Mouse (Mus musculus) right cerebral cortex, adult 18-20 months (tissue): Measurements from ENCODE around the gene Rps6kl1.

Source experiments
- DNase-seq: peaks from one replicate; pipeline ENCODE4 v3.0.0; 2022; ENCODE audit warnings: mixed read lengths

Gene Rps6kl1

GRCm38 (mm10) chr12:85135513-85136470, 15.3 kb downstream of the Rps6kl1 start:
- no peak for DNase-seq

DNA sequence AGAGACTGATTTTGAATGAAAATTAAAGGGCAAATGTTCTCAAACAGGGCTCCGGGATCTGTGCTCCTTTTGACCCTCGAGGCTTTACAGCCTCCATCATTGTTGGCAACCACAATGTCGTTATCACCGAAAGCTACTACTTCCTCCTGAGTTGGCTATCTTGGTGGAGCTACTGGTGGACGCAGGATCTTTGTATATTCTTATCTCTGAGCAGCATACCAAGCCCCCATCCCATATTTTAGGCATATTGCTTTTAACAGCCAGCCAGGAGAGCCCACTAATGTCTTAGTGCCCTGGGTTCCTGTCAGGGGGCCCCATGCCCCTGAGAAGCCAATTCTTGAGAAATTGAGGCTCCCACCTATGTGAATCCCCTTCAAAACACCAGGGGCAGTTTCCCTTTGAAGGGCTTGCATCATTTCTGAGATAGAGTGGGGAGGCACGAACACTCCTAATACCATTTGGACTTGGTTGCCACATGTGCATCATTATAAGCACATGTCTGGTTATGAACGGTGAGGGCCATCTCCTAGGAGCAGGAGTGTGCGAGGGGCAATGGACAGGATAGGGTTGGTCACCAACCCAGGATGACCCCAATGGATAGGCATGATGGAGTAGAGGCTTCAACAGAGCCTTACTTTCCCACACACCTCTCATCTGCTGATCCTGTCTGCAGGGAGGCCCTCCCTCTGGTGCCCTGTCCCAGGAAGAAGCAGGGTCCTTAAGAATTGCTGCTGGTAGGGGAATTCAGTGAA, 16.8 kb downstream of the Rps6kl1 start:
- DNase-seq = no peak

- no peak for DNase-seq
These were observed 19.7 kb downstream of the Rps6kl1 start for GRCm38 (mm10) chr12:85131361-85131760.

GRCm38 (mm10) chr12:85129426-85129978, 21.6 kb downstream of the Rps6kl1 start:
- DNase-seq = no peak

DNA sequence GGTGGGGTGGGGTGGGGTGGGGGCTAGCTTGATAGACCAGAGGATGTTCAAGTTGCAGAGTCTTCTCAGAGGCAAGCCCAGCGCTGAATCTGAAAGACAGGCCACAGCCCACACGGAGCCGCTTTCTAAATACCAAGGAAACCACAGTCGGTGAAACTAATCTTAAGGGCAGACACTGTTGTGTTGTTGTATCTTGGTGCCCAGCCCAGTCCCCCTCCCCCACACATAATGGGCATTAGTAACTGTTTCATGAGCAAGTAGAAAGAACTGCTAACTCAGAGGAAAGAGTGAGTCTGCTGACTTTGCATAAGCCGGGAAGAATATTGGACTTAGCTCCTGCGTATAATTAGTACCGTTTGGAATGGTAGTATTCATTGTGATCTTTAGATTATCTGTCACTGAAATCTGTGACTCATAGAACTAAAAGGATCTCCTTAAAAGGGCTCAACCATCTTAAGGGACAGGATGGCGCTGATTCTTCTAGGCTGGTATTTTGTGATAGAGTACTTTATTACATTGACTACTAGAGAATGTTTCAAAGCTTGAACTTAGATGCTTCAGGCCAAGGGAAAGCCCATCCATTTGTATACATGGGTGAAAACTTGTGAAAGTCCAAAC, 24.0 kb downstream of the Rps6kl1 start:
- no peak for DNase-seq

DNA sequence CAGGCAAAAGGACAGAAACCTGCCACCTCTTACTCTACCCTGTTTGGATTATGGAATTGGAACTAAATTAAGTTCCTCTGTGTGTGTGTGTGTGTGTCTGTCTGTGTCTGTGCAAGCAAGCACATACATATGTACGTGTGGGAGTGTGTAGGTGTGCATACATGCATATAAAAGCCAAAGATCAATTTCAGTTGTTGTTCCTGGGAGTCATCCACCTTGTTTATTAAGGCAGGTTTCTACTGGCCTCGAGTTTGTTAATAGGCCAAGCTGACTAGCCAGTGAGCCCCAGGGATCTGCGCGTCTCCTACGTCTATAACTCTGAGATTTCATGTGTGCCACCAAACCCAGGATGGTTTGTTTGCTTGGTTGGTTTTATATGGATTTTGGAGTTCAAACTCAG, 26.3 kb downstream of the Rps6kl1 start:
- DNase-seq = no peak

DNA sequence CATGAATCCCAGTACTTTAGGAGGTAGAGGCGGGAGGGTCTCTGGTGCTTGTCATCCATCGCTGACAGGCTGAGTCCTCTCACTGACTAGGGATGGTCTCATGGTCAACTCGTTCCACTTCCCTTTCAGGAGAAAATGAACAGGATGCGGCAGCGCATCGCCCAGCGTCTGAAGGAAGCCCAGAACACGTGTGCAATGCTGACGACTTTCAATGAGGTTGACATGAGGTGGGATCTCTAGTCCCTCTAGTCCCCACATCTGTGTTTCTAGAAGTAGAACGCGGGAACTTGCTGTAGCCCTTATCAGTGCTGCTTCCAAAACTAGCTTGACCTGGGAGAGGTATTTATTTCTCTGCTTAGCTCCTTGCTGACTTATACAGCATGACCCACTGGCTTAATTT, 27.4 kb downstream of the Rps6kl1 start:
- DNase-seq = no peak

- DNase-seq = no peak
These were observed 27.9 kb downstream of the Rps6kl1 start for GRCm38 (mm10) chr12:85123108-85123530.

DNA sequence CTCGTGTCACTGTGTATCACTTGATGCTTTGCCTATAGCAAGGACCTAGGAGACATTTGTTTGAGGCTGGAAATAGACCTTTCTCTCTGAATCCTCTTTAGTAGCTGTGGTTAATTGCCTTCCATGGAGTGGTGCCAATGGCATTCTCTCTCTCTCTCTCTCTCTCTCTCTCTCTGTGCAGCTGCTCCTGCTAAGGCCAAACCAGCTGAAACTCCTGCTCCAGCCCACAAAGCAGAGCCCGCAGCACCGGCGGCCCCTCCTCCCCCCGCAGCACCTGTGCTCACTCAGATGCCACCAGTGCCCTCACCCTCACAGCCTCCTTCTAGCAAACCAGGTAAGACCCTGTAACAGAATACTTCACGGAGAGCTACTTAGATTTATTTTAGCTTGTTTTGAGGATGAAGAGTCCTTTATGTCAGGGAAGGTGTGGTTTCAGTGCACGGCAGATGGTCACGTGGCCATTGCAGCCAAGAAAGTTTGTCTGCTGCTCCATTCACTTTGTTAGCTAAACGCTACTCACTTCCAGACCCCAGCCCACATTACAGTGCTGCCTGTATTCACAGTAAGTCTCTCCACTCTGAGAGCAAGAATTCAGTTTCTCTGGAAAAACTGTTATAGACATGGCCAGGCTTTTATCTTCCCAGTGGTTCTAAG, 29.1 kb downstream of the Rps6kl1 start:
- no peak for DNase-seq

DNA sequence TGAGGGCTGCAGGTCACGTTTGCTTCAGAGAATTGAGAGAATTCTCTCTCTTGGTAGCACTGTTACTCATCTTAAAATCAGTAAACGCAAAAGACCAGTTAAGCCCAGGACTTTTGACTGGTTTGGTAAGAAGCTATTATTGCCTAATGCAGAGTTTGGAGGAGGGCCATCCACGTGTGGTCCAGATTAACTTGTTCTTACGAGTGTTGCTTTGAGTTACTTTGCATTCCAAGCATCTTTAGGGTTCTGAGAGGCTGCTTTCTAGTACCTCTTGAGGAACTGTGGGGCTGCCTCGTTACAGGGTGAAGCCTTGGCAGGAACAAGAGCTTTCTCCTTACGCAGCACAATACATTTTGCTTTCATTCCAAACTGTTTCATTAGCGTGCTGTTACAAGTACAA, 35.4 kb downstream of the Rps6kl1 start:
- DNase-seq = no peak

DNA sequence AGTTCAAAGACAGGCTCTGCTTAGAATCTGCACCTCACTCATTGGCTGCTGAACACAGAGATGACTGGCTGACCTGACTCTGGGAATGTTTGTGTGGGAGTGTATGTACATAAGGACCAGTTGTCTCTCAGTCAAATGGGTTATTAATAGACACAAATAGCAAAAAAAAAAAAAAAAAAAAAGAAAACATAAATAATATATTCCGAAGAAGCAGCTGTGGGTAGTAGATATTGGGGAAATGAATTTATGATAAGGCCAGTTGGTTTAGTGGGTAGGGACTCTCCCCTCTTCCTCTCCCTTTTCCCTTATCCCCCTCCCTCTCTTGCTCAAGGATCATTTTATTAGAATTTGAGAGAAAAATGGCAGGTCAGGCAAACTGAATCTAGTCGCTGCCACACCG, 37.1 kb downstream of the Rps6kl1 start:
- no peak for DNase-seq

DNA sequence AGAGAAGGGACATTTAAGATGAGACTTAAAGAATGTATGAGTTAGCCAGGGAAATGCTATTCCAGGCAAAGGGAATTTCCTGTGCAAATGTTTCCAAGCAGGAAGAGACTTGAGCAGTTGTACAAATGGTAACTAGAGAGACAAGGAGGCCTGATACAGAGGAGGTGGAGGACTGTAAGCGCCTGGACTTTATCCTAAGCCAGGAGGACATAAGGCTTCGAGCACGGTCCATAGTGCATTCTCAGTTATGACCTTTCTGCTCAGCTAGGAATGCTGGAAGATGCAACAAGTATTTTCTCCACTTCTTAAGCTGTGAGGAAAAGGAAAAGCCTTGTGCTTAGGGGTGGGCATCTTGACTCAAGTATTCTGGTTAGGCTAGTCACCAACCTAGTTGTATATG, 37.7 kb downstream of the Rps6kl1 start:
- DNase-seq = no peak

DNA sequence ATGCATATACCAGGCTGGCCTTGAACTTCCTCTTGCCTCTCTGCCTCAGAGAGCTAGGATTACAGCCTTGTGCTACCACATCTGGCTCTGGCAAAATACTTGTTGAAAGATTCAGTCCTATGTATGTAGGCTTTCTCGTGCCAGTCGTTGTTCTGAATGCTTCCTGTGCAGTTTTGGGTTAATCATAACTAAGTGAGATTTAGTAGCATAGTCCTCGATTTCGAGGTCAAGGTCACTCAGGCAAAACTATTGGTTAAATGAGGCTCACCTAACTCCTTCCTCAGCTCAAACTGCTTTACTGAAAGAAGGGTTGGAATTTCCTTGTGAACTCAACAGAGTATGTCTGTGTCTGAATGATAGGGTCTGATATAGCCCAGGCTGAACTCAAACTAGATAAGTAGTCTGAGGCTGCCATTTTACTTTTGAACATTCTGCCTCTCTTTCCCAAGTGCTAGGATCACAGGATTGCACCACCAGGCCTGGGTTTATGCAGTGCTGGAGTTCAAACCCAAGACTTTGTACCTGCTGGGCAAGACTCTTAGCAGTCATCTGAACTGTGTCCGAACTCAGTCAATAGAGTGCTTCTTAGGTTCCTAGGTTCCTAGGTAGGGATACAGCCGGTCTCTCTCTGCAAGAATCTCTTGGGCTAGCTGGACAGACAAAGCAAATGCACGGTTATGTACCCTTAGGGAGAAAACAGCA, 38.4 kb downstream of the Rps6kl1 start:
- no peak for DNase-seq

- peak; percentile 91 for DNase-seq
These were observed 40.1 kb downstream of the Rps6kl1 start, which contains the start of the genes Prox2 and Dlst for GRCm38 (mm10) chr12:85110698-85111592. Gene Prox2 (minus strand): TSS chr12:85110759. Gene Dlst (plus strand): TSS chr12:85110833.

DNA sequence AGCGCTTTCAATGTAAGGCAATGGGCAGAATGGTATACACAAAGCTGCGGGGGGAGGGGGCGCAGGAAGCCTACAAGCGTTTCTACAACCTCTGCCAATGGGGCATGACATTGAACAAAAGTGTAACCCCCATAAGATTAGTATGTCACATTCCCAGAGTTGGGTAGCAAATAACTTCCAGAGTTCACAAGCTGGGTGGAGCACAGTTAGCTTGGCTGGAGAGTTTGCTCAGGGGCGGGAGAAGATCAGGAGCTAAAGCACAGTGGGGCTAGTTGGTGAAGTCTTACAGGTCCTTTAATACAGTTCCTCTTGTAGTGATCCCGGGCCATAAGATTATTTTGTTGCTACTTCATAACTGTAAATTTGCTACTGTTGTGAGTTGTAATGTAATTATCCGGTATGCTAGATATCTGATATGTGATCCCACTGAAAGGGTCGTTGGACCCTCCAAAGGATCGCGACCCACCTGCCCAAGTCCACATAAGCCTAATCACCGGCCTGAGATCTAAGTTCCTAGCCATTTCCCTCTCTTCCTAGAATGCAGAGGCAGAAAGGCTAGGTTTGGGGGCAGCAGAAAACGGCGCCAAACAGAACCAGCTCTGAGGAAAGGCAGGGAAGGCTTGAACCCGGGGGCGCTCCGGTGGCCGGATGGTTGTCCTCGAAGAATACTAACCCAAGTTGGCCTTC, 40.9 kb downstream of the Rps6kl1 start:
- DNase-seq = no peak

DNA sequence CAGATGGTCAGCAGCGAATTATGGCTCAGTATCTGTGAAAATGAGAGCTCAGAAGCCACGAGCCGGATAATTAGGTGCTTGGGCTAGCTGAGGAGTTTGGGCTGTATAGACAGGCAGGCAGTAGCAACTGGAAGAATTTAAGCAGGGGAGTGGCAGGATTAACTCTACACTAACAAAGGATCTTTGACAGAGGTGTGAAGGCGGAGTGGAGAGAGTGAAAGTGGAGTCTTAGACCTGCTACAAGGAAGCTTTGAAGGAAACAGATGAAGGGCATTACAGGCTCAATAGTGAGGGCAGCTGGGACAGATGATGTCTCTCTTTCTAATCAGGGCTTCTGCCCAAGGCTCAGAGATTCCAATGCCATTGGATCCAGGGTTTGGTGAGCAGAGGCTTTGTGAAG, 41.6 kb downstream of the Rps6kl1 start:
- DNase-seq = no peak

GRCm38 (mm10) chr12:85108643-85109042, 42.4 kb downstream of the Rps6kl1 start:
- DNase-seq = no peak

- no peak for DNase-seq
These were observed 44.8 kb downstream of the Rps6kl1 start for GRCm38 (mm10) chr12:85106292-85106691.

GRCm38 (mm10) chr12:85104789-85105188, 46.3 kb downstream of the Rps6kl1 start:
- no peak for DNase-seq

GRCm38 (mm10) chr12:85103096-85103495, 48.0 kb downstream of the Rps6kl1 start:
- DNase-seq = no peak
